Mouse (Mus musculus): ENCODE data around the gene Zbtb7a. TPM values are rescaled to one million over a fixed set of nuclear protein-coding genes. Genes with fewer than 3 reads are reported as not detected.

Zbtb7a gene
- total RNA-seq, 2 experiments from 2014 or later = 120 to 133 TPM

DNA sequence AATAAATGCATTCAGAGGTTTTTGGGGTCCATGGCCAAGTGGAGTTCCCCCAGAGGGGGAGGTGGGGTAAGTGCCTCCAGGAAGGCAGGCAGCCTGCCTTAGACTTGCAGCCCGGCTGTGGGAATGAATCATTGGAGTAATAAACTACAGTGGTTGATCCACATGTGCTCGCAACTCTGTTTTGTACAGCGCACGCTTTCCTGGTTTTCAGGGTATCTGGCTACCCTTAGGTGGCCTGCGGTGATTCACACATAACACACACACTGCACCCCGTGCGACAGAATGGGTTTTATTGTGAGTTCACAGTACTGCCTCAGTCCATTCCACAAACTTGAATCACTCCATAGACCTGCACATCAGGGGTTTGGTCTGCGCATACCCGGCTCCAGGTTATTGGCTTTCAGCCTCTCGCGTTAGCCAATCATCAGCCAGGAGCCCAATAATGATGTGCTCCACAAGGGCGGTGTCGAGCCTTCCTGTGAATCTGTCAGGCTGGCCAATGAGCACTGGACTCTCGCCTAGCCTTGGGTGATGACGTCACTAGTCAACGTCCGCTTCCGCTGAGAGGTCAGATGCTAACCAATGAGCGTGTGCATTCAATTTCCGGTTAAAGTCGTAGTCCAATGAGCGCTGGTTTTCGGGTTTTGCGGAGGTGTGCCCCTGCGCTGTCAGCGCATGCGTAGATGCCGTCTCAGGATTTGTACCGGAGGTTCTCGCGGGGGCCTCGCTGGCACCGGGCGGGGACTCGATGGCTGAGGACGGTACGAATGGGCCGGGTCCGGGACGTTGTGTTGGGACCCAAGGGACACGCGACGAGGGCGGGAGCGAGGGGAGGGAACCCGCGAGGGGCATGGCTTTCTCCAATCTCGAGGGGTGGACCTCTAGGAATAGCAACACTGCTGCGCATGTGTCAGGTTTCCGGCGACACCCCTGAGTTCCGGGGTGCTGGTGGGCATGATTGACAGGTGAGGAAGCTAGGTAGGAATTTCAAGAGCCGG, 47.6 kb downstream of the Zbtb7a start, which contains the start of gene Dapk3:
Gene Dapk3 (plus strand): TSS at position 670 of the 998 bp plus-strand sequence.
- intact Hi-C loops (cut with DNase I) = no loop called here
- DNase-seq (ENCODE audit: low spot score in 2 of 2) = peak; percentile 98

DNA sequence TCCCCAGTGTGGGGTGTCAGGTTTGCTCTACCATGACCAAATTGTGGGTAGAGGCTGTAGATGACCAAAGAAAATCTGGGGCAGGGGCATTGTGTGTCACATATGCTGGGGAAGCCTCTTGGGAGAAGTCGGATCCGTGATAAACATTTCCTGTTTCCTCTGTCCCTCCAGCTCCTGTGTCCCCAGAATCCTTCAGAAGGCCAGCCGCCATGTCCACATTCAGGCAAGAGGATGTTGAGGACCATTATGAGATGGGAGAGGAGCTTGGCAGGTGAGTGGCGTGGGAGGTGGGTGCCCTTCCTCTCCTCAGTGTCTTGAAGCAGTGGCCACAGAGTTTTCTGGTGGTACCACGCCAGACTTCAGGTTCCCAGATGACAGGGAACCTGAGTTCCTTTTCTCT, 48.8 kb downstream of the Zbtb7a start, which contains the start of gene 4930442H23Rik:
Gene 4930442H23Rik (minus strand): TSS at position 45 of the 400 bp plus-strand sequence.
- no peak for DNase-seq (ENCODE audit: low spot score in 2 of 2)
- intact Hi-C loops (cut with DNase I) = no loop called here

GRCm38 (mm10) chr10:81184765-81185164, 49.7 kb downstream of the Zbtb7a start:
- intact Hi-C loops (cut with DNase I) = no loop called here
- no peak for DNase-seq (ENCODE audit: low spot score in 2 of 2)

DNA sequence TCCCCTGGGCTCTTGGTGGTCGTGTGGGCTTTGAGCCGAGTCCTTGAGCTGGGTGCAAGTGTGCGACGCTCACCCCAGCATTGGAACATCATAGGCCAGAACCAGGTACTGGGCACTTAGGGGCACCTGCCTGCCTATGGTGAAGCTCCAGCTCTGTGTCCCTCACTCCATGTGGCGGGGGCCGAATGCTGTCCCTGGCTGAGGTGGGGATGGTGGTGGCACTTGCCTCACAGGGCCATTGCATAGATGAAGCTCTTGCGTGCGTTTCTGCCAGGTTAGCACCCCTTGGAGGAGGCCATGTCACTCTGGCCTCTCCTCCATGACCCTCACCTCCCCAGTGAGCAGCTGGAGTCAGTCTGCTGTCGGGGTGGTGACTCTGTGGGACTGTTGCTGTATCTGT, 52.1 kb downstream of the Zbtb7a start:
- DNase-seq (ENCODE audit: low spot score in 2 of 2) = no peak
- intact Hi-C loops (cut with DNase I) = no loop called here

- intact Hi-C loops (cut with DNase I) = loop anchor here (10.0 kb wide), 1 partner anchor 265 kb away; the partner anchor contains the start of gene Nfic
- DNase-seq (ENCODE audit: low spot score in 2 of 2) = no peak
Observed at GRCm38 (mm10) chr10:81189821-81190220, 54.8 kb downstream of the Zbtb7a start.

GRCm38 (mm10) chr10:81190236-81190911, 55.4 kb downstream of the Zbtb7a start:
- intact Hi-C loops (cut with DNase I) = loop anchor here (10.0 kb wide), 1 partner anchor 264 kb away; the partner anchor contains the start of gene Nfic
- DNase-seq (ENCODE audit: low spot score in 2 of 2) = no peak

DNA sequence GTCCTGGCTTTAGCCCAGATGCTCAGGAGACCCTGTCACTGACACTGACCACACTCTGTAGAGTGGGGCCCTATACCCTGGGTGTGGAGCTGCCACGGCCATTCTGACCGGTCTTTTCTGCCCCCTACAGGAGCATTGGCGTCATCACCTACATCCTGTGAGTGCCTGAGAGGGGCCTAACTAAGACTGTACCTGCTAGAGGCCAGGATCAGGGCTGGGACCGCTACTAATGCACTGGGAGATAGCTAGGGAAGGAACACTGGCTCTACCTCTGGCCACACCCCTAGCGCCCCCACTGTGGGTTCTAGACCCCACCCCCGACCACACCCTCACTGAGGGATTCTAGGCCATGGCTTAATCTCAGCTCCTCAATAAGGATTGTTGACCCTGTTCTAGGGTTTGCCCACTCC, 55.9 kb downstream of the Zbtb7a start:
- no peak for DNase-seq (ENCODE audit: low spot score in 2 of 2)
- intact Hi-C loops (cut with DNase I) = loop anchor here (10.0 kb wide), 1 partner anchor 264 kb away; the partner anchor contains the start of gene Nfic

DNA sequence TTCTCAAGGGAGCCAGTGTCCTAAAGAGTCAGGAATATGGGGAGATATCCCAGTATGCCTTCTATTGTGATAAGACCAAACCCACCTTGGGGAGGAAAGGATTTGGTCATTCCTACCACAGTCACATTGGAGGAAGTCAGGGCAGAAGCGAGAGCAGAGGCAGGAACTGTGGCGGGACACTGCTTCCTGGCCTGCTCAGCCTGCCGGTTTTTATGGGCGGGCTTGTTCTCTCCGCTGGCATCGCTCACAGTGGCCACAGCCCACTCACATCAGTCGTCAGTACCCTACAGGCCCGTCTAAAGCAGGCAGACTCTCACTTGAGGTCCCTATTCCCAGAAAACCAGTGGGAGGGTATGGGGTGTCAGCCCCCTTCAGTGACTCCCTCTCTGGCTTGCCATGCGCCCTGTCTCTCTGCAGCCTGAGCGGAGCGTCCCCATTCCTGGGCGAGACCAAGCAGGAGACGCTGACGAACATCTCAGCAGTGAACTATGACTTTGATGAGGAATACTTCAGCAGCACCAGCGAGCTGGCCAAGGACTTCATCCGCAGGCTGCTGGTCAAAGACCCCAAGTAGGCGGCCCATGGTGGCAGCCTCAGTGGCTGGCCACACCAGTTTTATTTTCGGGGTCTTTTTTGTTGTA, 56.4 kb downstream of the Zbtb7a start:
- no peak for DNase-seq (ENCODE audit: low spot score in 2 of 2)
- intact Hi-C loops (cut with DNase I) = loop anchor here (10.0 kb wide), 1 partner anchor 263 kb away; the partner anchor contains the start of gene Nfic

- peak; percentile 88 to 94 for DNase-seq (ENCODE audit: low spot score in 2 of 2)
- intact Hi-C loops (cut with DNase I) = loop anchor here (10.0 kb wide), 1 partner anchor 262 kb away; the partner anchor contains the start of gene Nfic
Observed at GRCm38 (mm10) chr10:81192270-81192967, 57.4 kb downstream of the Zbtb7a start.

- intact Hi-C loops (cut with DNase I) = loop anchor here (10.0 kb wide), 1 partner anchor 262 kb away; the partner anchor contains the start of gene Nfic
- DNase-seq (ENCODE audit: low spot score in 2 of 2) = no peak
Observed at GRCm38 (mm10) chr10:81192968-81193501, 58.0 kb downstream of the Zbtb7a start.

DNA sequence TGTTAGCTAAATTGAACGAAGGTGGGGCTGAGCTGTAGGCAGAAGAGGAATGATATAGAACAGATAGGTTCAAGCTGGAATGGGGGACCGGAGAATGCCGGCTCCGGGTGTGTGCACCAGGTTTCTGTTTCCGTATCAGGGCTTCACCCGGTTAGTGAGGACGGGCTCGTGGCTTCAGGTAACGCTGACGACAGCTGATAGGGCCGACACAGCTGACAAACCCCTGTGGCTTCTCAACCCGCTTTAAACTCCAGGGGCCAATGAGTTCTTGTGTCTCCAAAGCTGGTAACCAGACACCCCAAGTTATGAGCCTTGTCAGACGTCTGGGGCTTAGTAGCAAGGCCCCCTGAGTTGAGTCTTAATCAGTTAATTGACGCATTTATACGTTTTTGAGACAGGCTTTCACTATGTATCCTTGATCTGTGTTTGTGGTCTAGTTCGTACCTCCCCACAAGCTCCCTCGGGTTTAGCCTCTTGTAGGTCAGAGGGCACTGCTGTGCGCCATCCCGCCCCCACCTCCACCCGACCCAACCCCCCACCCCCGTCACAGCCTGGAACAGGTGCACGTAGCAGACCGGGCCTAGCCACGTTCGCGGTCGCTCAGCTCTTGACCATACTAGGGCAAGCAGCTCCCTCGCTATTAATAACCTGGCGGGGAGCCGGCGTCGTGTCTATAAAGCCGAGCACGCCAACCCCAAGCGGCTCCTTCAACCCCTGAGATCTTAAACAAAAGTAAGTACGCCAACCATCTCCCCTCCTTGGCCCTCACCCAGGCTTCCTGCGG, 59.2 kb downstream of the Zbtb7a start:
- DNase-seq (ENCODE audit: low spot score in 2 of 2) = no peak
- intact Hi-C loops (cut with DNase I) = loop anchor here (10.0 kb wide), 1 partner anchor 261 kb away; the partner anchor contains the start of gene Nfic

DNA sequence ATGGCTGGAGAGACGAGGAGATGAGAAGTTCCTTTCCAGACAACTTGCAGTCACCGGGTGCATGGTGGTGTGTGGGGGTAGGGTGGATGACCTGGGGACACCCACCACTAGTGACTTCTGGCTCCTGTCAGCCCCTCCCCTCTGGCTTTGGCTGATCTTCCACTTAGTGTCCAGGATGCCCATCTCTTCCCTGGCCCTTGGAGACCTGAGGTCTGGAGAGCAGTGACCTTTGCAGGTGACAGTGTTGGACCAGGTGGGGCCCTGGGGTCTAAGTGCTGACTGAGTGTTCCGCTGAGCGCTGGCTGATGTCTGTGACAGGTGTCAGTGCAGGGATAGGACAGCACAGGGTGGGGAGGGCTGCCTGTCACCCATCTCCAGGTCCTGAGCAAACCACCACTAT, 60.3 kb downstream of the Zbtb7a start:
- intact Hi-C loops (cut with DNase I) = loop anchor here (10.0 kb wide), 1 partner anchor 260 kb away; the partner anchor contains the start of gene Nfic
- DNase-seq (ENCODE audit: low spot score in 2 of 2) = no peak

GRCm38 (mm10) chr10:81196470-81197065, 61.5 kb downstream of the Zbtb7a start:
- intact Hi-C loops (cut with DNase I) = loop anchor here (10.0 kb wide), 1 partner anchor 258 kb away; the partner anchor contains the start of gene Nfic
- no peak for DNase-seq (ENCODE audit: low spot score in 2 of 2)

- intact Hi-C loops (cut with DNase I) = loop anchor here (10.0 kb wide), 1 partner anchor 257 kb away; the partner anchor contains the start of gene Nfic
- no peak for DNase-seq (ENCODE audit: low spot score in 2 of 2)
Observed at GRCm38 (mm10) chr10:81197305-81197704, 62.3 kb downstream of the Zbtb7a start.

DNA sequence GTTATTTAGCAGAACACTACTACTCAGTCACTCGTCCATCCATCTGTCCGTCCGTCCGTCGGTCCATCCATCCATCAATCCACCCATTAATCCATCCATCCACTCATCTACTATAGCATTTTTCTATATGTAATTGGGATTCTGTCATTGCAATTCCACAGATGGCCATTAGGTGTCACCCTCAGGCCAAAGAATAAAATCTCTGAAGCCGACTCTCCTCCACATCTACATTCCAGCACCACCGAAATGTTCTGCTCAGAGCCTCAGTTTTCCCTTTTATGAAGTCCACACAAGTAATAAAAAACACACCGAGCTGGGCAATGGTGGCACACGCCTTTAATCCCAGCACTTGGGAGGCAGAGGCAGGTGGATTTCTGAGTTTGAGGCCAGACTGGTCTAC, 63.2 kb downstream of the Zbtb7a start:
- peak in 1 of 2 experiments; percentile 63 for DNase-seq (ENCODE audit: low spot score in 2 of 2)
- intact Hi-C loops (cut with DNase I) = loop anchor here (2.0 to 10.0 kb wide), 3 partner anchors 19 to 257 kb away; partner anchors contain the start of genes Hmg20b and Nfic

DNA sequence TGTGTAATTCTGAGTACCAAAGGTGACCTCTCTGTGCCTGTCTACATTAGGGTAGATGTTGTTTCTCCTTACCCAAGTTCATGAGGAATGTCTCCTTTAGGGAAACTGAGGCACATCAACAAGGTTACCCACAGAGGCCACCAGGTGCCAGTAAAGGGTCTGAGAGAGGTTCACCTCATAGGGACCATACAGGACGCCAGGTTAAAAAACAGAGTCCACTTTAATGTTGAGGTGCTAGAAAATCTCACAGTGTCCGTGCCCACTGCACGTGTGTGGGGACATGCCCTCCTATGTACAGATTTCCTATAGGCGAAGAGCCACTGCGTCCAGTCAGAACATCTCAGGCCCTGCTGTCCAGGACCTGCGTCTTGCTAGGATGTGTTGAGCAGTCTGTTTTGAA, 64.0 kb downstream of the Zbtb7a start:
- intact Hi-C loops (cut with DNase I) = loop anchor here (2.0 to 10.0 kb wide), 3 partner anchors 18 to 256 kb away; partner anchors contain the start of genes Hmg20b and Nfic
- no peak for DNase-seq (ENCODE audit: low spot score in 2 of 2)

DNA sequence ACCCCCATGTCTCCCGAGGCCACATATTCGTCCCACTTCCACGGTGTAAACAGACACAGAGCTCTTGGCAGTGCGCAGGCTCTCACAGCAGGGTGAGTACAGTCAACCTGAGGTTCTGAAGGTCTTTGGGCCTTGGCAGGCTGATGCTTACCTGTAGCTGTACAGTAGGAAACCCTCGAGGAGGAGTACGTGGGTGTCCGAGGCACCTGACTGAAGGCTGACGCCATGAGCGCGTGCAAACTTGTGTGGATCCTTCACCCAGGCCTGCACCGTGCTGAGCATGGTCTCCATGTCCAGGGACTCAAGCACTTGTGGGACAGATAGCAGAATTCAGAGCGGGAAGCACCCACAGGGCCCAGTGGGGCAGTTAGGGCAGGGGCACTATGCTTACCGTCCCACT, 65.1 kb downstream of the Zbtb7a start:
- intact Hi-C loops (cut with DNase I) = no loop called here
- DNase-seq (ENCODE audit: low spot score in 2 of 2) = no peak
